ENCODE assay signal across 17 mouse cellular contexts in genomic region chr2:121909975-121910374, GRCm38 (mm10). TPM values are rescaled to one million over a fixed set of nuclear protein-coding genes. Genes with fewer than 3 reads are reported as not detected.
A peak's percentile ranks its signal among the peaks of the same experiment; 100 is the strongest.
DNase-seq lines count a peak whose midpoint lies in the region; ATAC-seq and TF ChIP-seq lines count a peak whose summit lies in the region.
"Had no signal": no experiment of that assay in that cellular context is flagged by ENCODE, and none has a peak within 500 bp of the region (broad histone marks: within the 10 kb centered on the region; RNA-seq: fewer than 3 reads in every experiment).

No protein-coding gene starts in this region.

- ATAC-seq in kidney, postnatal 0 days (replicated peaks; ENCODE audit: low FRiP score, low read depth), result no peak

- WGBS in kidney, postnatal 0 days, result 85% methylated on average over 3 of the region's 3 CpGs
- WGBS in limb, embryonic 10.5 days, result 86% methylated on average over 3 of the region's 3 CpGs

- no peak overlapping the region for H3K27ac ChIP-seq in kidney, postnatal 0 days
- no peak overlapping the region for H3K27ac ChIP-seq in limb, embryonic 10.5 days
- H3K27ac ChIP-seq: forebrain, embryonic 12.5 days; hindbrain, embryonic 13.5 days; limb, embryonic 12.5 days; neural tube, embryonic 13.5 days had no signal

- DNase-seq in kidney, postnatal 0 days (ENCODE audit: low spot score), result no peak
- DNase-seq in kidney, postnatal 10 days, result no peak
- DNase-seq in thymus, postnatal 4 days, result peak; percentile 10
- no peak for DNase-seq in thymus, postnatal 25 days
- DNase-seq in R1 (ENCODE audit: low read depth, low spot score), result peak; percentile 46
- no peak for DNase-seq in limb, embryonic 10.5 days (ENCODE audit: low spot score)
- no peak for DNase-seq in urinary bladder, adult 2 months (ENCODE audit: low spot score)
- DNase-seq: adrenal gland, postnatal 25 days; kidney, adult 18-20 months; lung, adult 18-20 months had no signal

- no peaks in the 10 kb centered on the region for H3K9me3 ChIP-seq in kidney, postnatal 0 days (replicated peaks; ENCODE audit: low read length)
- H3K9me3 ChIP-seq in limb, embryonic 10.5 days (replicated peaks), result no peaks in the 10 kb centered on the region
- H3K9me3 ChIP-seq: forebrain, embryonic 12.5 days; G1E; hindbrain, embryonic 13.5 days; limb, embryonic 12.5 days; neural tube, embryonic 13.5 days had no signal

- H3K36me3 ChIP-seq in kidney, postnatal 0 days (ENCODE audit: insufficient read depth, low read length), result peaks cover 14% of the 10 kb centered on the region; the same call in 1 of the 2 replicates
- H3K36me3 ChIP-seq in limb, embryonic 10.5 days, result peaks cover 53% of the 10 kb centered on the region

- no peaks in the 10 kb centered on the region for H3K4me1 ChIP-seq in kidney, postnatal 0 days (replicated peaks; ENCODE audit: insufficient read depth, low read length)
- no peaks in the 10 kb centered on the region for H3K4me1 ChIP-seq in limb, embryonic 10.5 days
- H3K4me1 ChIP-seq: forebrain, embryonic 12.5 days; hindbrain, embryonic 13.5 days; limb, embryonic 12.5 days; neural tube, embryonic 13.5 days had no signal

- H3K4me2 ChIP-seq in kidney, postnatal 0 days (ENCODE audit: low read length), result no peak overlapping the region
- H3K4me2 ChIP-seq: forebrain, embryonic 12.5 days; hindbrain, embryonic 13.5 days; limb, embryonic 12.5 days; neural tube, embryonic 13.5 days had no signal

- H3K27me3 ChIP-seq in kidney, postnatal 0 days (ENCODE audit: insufficient read depth, low read length), result no peaks in the 10 kb centered on the region
- H3K27me3 ChIP-seq in limb, embryonic 10.5 days (ENCODE audit: low read depth, poor library complexity, severe bottlenecking), result no peaks in the 10 kb centered on the region
- H3K27me3 ChIP-seq: forebrain, embryonic 12.5 days; hindbrain, embryonic 13.5 days; limb, embryonic 12.5 days; neural tube, embryonic 13.5 days had no signal

- no peak overlapping the region for H3K4me3 ChIP-seq in kidney, postnatal 0 days (replicated peaks; ENCODE audit: low read depth, low read length)
- H3K4me3 ChIP-seq in limb, embryonic 10.5 days, result no peak overlapping the region
- H3K4me3 ChIP-seq: forebrain, embryonic 12.5 days; hindbrain, embryonic 13.5 days; limb, embryonic 12.5 days; neural tube, embryonic 13.5 days had no signal

- H3K9ac ChIP-seq in kidney, postnatal 0 days (ENCODE audit: low read depth, low read length), result no peak overlapping the region
- H3K9ac ChIP-seq: forebrain, embryonic 12.5 days; hindbrain, embryonic 13.5 days; limb, embryonic 12.5 days; neural tube, embryonic 13.5 days had no signal

- TF ChIP-seq CTCF in kidney, postnatal 0 days (IDR thresholded peaks at IDR 0.05; ENCODE audit: low read depth), result peak; percentile 53

RNA-seq across cellular contexts. Expression of gene Casc4, which starts 43.2 kb away (rescaled TPM):
- 21.3 and 23.2 TPM in 2 replicates for polyA plus RNA-seq in kidney, postnatal 0 days (2015; fragmentation: Nextera tagmentation; extraction: Ambion mirVana)
- 14.5 and 17.7 TPM in 2 replicates for polyA plus RNA-seq in limb, embryonic 10.5 days (2016; fragmentation: Nextera tagmentation; extraction: Ambion mirVana)
- 10.0 and 17.7 TPM in 2 replicates for polyA plus RNA-seq in urinary bladder, adult 2 months (2012; rRNA removed)

RNA-seq across cellular contexts. Expression of gene Ctdspl2, which starts 45.8 kb away (rescaled TPM):
- 38.9 and 40.8 TPM in 2 replicates for polyA plus RNA-seq in kidney, postnatal 0 days (2015; fragmentation: Nextera tagmentation; extraction: Ambion mirVana)
- polyA plus RNA-seq in limb, embryonic 10.5 days (2016; fragmentation: Nextera tagmentation; extraction: Ambion mirVana), result 48.1 and 64.5 TPM in 2 replicates
- polyA plus RNA-seq in urinary bladder, adult 2 months (2012; rRNA removed), result 12.7 and 14.4 TPM in 2 replicates

RNA-seq across cellular contexts. Expression of gene Mageb3, which starts 45.9 kb away (rescaled TPM):
- polyA plus RNA-seq in kidney, postnatal 0 days (2015; fragmentation: Nextera tagmentation; extraction: Ambion mirVana), result 0.17 TPM in 2 replicates
- polyA plus RNA-seq in limb, embryonic 10.5 days (2016; fragmentation: Nextera tagmentation; extraction: Ambion mirVana), result 0.26 and 0.54 TPM in 2 replicates
- polyA plus RNA-seq in urinary bladder, adult 2 months (2012; rRNA removed), result not detected in 2 replicates
- polyA plus RNA-seq: G1E; gonadal fat pad, adult 2 months; large intestine, adult 2 months had no signal

Comparison
In these comparisons a context has a peak if more than half of its experiments do, and no peak if none do; other contexts are left out.
1. DNase-seq: peak in thymus, postnatal 4 days (single experiment) and R1 (single experiment); none in kidney, postnatal 0 days (single experiment), kidney, postnatal 10 days (single experiment), thymus, postnatal 25 days (single experiment), limb, embryonic 10.5 days (single experiment) and urinary bladder, adult 2 months (single experiment).